Mouse (Mus musculus): ENCODE results near the gene Pdzd3. TPM values are rescaled to one million over a fixed set of nuclear protein-coding genes. Genes with fewer than 3 reads are reported as not detected.

The Pdzd3 gene
- total RNA-seq, 2 experiments from 2014 or later: 0.57 to 0.82 TPM

DNA sequence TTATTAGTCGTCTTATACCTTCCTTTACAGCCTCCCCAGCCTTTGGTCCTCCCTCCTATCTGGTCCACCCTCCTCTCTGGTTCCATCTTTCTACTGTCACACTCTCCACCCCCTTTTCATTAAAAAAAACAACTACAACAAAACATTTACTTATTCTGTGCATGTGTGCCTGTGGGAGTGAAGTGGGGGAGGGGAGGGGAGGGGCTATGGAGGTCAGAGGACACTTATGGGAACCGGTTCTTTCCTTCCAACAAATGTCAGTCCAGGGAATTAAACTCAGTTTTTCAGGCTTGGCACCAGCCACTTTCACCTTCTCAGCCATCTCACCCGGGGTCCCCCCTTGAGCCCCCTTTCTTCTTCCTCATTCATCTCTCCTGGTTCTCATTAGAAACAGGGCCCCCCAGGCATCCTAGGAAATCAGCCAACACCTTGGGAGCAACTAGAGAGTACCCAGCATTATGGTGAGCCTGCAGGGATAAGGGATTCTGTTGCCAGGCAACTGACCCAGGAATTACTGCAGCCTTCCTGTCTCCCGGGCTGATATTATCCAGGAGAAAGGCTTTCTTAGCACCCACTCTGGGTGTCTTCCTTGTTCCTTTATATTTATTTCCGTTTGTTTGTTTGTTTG is 3.4 kb upstream of the Pdzd3 start:
- DNase-seq (ENCODE audit: low spot score in 2 of 2): no peak

DNA sequence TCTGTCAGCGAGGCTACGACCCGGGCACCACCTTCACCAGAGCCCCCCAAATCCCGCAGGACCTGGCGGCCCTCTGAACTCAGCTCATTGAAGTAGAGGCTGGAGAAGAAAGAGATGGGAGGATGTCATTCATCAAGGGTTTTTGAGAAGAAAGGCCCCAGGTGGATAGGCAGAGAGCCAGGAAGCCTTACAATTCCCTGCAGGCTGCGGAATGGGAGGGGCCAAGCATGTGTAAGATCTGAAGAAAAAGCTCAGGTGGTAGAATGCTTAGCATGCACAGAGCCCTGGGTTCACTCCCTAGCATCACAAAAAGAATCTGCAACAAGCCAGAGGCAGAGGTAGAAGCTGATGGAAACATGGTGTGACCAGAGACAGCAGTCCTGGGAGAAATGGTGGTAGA is 2.2 kb upstream of the Pdzd3 start:
- DNase-seq (ENCODE audit: low spot score in 2 of 2): no peak
- intact Hi-C loops (cut with DNase I): no loop called here

More for the DNA sequence above, 3.4 kb upstream of the Pdzd3 start:
- intact Hi-C loops (cut with DNase I): no loop called here

DNA sequence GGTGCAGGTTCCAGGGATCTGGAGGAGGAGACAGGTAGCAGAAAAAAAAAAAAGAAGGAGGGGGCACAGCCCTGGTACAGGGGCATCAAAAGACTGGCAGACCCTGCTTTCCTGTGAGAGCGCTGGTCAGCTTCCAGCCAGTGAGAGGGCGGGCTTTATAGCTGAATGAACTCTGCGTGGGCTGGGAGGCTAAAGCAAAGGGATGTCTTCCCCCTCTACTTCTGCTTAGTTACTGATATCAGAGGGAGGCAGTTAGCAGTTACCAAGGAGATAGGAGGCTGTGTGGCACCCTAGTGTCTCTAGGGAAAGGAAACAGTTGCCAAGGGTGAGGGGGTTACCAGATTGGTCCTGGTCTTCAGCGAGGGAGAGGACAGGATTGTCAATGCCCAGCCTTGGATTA is 826 bp downstream of the Pdzd3 start:
- no peak for DNase-seq (ENCODE audit: low spot score in 2 of 2)
- intact Hi-C loops (cut with DNase I): no loop called here

DNA sequence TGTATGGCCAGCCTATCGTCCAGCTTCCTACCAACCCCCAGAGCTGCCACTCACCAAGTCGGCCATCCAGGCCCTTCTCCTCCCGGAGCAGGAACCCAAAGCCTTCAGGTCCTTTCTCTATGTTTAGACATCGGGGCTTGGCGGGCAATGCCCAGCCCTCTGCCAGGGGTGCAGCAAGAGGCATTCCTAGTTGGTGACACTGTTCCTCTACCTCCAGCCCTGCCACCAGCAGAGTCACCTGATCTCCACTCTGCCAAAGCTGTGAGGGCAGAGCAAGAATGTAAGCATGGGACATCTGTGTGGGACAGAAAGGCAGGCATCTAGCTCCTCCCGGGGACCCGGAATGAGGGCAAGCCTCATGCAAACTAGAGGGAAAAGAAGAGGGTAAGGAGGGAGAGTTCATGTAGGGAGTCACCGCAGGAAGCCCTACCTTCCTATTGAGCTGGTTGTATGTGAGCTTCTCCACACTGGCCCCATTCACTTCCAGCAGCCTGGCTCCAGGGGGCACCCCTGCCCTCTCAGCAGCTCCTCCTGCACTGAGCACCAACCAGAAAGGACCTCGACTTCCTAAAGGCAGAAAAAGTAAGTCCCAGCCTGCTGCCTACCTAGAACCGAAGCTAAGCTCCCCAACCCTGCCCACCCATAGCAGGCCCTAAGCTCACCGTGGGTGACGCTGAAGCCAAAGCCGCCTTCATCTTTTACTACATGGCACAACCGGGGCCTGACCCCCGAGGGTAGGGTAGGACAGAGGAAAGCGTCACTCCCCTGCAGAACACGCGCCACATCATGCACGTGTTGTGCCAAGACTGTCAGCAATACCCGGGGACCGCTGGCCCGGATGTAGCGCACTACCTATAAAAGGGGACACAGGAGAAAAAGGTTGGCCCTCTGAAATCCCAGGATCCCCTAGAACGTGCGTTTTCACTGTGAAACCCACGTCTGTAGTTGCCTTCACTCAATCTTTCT is 1.8 kb downstream of the Pdzd3 start:
- intact Hi-C loops (cut with DNase I): no loop called here
- peak in 1 of 2 experiments; percentile 46 for DNase-seq (ENCODE audit: low spot score in 2 of 2)

DNA sequence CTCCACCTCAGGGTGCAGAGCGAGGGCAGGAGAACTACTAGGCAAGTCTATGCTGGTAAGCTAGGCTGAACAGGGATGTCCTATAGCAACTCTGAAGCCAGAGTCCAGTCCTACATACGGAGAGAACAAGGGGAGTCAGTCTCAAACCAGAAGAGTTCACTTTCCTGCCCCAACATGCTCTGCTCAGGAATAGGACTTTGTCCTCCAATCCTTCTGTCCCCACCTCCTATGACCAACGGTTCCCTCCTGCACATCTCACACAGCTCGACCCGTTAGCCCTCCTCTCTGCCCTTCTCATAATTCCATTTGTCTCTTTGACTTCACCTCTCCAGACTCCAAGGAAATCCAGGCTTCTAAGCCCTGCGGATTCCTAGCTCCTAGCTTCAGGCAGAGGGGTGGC is 3.4 kb downstream of the Pdzd3 start:
- no peak for DNase-seq (ENCODE audit: low spot score in 2 of 2)
- intact Hi-C loops (cut with DNase I): no loop called here

DNA sequence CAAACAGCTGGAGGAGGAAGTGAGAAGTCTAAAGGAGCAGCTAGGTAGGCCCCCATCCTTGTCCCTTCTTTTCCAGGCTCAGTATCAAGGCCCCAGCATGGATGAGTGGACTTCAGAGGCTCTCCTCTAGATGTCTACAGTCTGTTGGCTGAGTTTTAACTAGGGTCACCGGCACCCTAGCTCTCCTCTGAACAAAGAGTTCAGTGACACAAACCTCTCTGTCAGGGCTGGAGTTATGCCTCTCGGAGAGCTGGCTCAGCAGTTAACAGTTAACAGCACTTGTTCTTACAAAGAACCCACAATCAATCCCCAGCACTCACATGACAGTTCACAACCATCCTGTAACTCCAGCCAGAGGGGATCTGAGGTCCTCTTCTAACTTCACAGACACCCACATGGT is 7.7 kb downstream of the Pdzd3 start:
- no peak for DNase-seq (ENCODE audit: low spot score in 2 of 2)
- intact Hi-C loops (cut with DNase I): no loop called here

DNA sequence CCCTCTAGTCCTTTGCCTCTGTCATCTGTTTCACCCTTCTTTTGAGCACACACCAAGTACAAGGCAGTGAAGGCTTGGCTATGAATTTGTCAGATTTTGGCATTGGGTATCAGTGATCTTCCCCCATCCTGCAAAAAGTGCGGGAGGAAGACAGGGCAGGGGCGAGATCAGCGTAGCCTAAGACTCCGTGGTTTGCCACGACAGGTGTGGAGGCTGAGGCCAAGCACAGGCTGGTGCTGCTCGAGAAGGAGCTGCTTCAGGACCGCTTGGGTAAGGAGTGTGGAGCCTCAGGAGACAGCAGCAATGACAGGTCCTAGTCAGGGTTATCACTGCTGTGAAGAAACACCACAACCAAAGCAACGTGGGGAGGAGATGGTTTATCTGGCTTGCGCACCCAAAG is 9.9 kb downstream of the Pdzd3 start:
- DNase-seq (ENCODE audit: low spot score in 2 of 2): no peak
- intact Hi-C loops (cut with DNase I): no loop called here

DNA sequence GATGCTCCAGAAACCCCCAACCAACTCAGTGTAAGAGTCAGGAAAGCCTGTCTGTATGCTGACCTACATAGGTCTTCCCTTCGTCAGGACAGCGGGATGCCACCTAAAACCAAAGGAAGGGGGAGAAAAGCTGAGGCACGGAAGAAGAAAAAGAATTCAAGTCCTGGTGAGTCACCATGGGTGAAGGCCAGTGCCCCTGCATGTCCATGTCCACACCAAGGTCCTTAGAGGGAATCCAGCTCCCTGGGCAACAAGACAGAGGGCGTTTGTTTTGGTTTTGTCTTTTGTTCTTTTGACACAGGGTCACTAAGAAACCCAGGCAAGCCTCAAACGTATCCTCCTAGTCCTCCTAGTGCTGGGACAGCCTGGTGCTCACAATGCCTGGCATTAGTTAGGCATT is 10.4 kb downstream of the Pdzd3 start:
- intact Hi-C loops (cut with DNase I): no loop called here
- DNase-seq (ENCODE audit: low spot score in 2 of 2): no peak

DNA sequence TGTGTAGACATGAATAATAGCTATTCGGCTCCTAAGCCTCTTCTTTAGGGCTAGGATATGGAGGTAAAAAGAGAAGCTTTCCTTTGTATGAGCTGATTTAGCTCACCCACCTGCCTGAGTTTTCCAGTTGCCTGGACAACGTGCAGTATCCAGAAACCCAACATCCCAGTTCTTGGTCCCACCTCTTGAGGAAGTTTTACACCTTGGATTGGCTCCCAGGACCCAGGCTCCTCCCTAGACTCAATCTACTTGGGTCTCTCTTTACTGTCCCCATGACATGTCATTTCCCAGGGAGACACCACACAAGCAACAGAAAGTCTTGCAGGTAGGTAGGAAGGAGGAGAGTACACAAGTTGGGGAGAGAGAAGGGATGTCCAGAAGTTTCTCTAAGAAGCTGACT is 10.9 kb downstream of the Pdzd3 start, which contains the start of gene Ccdc153:
Gene Ccdc153, plus strand, starts transcription at position 278 of the 400 bp plus-strand sequence.
- intact Hi-C loops (cut with DNase I): no loop called here
- no peak for DNase-seq (ENCODE audit: low spot score in 2 of 2)

DNA sequence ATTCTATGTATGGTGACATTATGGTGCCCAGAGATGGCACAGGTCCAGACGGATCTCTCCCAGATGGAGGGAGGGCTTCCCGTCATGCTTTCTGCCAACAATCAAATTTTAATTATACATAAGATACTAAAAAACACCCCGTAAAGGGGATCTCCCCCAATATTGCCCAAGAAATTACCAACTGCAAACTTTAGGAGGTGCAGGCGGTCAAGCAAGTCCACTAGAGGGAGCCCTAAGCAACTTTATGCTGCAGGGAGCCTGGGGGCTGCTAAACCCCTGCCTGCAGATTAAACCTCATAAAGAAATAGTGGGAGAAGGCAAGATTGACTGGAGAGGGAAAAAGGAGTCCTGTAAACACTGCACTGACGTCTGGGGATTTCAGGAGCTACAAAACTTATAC is 11.8 kb downstream of the Pdzd3 start:
- peak in 1 of 2 experiments; percentile 40 for DNase-seq (ENCODE audit: low spot score in 2 of 2)
- intact Hi-C loops (cut with DNase I): loop anchor here (10.0 kb wide), 4 partner anchors 55 to 255 kb away; partner anchors contain the start of gene H2afx

DNA sequence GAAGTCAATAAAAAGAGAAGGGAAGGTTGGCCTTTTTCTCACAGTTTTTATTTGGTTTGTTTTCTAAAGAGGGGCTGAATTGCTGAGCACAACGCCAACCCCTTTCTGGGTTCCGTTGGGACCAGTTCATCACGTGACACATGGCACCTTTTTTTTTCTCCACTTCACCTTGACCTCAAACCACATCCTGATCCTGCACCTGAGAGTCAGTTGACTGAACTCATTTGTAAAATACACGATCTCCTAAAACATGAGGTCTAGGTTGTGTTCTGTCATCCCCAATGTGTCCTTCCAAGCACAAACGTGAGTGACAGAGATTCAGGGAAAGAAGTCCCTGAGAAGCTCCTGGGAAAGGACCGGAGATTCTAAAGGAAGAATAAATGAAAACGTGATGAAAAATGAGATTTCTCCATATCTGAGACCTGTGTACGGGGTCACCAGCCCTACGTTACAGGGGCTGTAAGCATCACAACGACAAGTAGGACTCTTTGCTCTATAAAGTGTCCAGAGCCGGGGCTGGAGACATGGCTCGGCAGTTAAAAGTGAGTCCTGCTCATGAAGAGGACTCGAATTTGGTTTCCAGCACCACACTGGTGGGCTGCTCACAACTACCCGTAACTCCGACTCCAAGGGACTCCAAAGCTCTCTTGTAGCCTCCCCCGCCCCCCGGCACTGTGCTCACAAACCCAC is 12.6 kb downstream of the Pdzd3 start:
- intact Hi-C loops (cut with DNase I): loop anchor here (1.0 to 10.0 kb wide), 5 partner anchors 30 to 254 kb away; partner anchors contain the start of genes H2afx and Nlrx1
- no peak for DNase-seq (ENCODE audit: low spot score in 2 of 2)

DNA sequence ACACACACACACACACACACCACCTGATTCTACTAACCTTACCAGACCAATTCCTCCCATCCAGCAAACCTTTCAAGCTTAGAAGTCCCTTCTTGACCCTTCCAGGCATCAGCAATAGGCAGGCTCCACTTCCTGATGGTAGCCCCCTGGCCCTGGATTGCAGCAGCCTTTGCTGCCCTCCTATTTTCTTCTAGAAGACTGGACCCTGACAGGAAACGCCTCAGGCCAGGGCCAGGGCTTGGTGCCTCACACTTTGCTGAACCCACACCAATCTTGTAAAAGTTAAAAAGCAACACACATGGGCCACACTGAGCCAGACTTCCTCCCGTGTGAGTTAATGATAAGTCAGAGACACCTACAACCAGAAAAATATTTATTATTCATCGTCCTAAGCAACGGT is 14.1 kb downstream of the Pdzd3 start:
- DNase-seq (ENCODE audit: low spot score in 2 of 2): no peak
- intact Hi-C loops (cut with DNase I): loop anchor here (10.0 kb wide), 4 partner anchors 52 to 252 kb away; partner anchors contain the start of gene H2afx

DNA sequence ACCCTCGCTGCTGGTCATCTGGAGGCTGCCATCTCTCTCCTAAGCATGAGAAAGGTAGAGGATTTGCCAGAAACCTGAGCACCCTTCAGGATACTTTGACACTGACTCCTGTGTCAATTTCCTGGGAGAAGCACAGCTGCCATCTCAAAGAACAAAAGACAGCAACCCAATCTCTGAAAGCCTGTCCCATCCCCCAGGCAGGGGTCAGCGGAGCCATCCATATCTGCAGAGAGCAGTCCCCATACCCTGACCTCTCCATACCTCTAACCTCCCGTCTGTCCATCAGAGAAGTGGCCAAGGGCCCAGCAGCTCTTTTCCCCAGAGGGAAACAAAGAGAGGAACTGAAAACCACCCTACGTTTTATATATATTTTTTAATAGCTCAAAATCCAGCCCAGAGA is 14.7 kb downstream of the Pdzd3 start:
- intact Hi-C loops (cut with DNase I): loop anchor here (10.0 kb wide), 4 partner anchors 52 to 252 kb away; partner anchors contain the start of gene H2afx
- no peak for DNase-seq (ENCODE audit: low spot score in 2 of 2)

DNA sequence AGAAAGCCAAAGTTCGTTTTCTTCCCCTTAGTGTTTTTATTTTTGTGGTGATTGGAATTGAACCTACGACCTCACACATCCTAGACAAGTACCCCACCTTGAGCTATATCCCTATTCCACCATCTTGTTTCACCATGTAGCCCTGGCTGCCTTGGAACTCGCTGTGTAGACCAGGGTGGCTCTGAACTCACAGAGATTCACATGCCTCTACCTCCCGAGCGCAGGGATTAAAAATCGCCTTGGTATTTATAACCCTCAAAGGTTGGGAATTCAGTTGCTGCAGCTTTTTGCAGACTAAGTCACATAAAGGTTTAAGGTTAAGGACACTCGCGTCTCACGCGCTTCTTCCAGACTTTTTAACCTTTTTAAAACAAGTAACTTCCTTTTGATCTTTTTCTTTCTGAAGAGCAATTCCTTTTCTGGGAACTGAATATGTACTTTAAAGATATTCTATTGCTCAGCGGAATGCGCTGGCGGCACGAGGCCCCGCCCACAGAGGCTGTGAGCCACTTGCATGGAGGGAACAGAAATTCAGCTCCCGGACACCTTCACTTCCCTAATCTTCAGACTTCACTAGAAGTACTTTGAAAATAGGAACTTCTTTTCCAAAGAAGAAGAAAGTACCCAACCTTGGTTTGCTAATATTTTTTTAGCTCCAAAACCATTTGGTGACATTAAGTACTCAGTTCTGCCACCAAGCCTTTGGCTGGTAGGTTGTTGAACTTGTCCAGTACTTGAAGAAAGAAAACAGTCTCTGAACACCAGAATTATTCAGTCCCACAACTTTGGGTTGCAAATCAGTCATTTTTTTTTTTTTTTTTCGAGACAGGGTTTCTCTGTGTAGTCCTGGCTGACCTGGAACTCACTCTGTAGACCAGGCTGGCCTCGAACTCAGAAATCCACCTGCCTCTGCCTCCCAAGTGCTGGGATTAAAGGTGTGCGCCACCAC is 16.5 kb downstream of the Pdzd3 start:
- intact Hi-C loops (cut with DNase I): loop anchor here (10.0 kb wide), 4 partner anchors 50 to 250 kb away; partner anchors contain the start of gene H2afx
- peak in 1 of 2 experiments; percentile 39 for DNase-seq (ENCODE audit: low spot score in 2 of 2)

DNA sequence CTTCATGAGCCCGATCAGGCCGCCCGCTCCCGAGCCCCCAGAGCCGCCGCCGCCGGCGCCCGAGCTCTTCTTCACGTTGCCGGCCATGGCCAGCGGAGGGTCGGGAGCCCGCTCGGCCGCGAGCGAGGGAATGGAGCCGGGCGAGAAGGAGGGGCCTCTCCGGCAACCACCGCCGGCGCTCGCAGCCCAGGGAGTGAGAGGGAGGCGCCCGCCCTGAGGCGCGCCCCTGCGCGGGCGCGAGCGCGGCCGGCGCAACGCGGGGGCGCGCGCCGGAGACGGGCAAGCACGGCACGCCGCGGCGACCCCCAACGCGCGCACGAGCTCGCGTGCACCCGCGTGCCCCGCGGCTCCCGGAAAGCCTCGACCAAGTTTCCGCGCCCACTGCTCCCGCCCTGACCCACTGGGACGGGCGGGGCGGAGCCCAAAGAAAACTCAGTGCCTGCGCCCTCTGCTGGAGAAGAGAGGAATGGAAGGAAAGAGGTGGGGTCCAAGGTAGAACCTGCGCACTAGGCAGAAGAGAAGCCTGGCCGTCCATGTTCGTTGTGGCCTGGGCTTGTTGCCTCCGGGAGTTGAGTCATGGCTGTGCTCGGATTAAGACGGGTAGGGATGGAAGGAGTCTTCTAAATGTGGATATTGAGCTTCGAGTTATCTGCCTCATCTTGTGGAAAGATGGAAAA is 17.3 kb downstream of the Pdzd3 start, which contains the start of gene Cbl:
Gene Cbl, minus strand, starts transcription at position 248 of the 677 bp plus-strand sequence.
- DNase-seq (ENCODE audit: low spot score in 2 of 2): peak; percentile 99 to 100
- intact Hi-C loops (cut with DNase I): loop anchor here (10.0 kb wide), 4 partner anchors 49 to 249 kb away; partner anchors contain the start of gene H2afx

DNA sequence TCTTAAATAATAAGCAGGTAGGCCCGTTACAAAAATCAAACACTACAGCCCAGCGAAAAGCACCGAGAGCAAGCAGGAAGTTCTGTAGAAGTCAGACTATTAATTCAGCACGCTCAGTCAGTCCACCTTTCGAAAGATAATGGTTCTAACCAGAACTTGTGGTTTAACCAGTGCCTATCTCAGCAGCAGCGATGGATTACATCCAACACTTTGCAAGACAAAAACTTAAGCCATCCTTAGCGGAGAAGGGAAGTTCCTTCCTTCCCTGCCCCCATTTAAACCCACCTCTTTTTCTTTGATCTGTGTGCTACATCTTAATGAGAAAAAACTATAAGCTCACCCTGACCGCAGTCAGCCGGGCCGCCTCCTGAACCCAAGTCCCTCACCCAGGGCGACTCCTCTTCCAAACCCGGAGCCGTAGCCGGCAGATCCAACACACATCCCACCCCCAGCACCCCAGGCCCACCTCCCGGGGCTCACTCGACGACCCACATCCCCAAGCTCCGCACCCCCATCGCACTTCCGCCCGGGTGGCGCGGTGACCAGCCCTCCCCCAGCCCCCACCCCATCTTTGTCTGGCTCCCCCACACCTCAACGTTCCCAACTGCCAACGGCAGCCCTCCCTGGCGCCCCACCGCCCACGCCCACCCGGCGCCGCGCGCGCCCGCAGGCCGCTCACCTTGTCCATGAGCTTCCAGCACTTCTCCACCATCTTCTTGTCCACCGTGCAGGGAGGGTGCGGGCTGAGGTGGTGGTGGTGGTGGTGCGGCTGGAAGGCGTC is 18.1 kb downstream of the Pdzd3 start:
- DNase-seq (ENCODE audit: low spot score in 2 of 2): peak in 1 of 2 experiments; percentile 26
- intact Hi-C loops (cut with DNase I): loop anchor here (10.0 kb wide), 4 partner anchors 48 to 248 kb away; partner anchors contain the start of gene H2afx

DNA sequence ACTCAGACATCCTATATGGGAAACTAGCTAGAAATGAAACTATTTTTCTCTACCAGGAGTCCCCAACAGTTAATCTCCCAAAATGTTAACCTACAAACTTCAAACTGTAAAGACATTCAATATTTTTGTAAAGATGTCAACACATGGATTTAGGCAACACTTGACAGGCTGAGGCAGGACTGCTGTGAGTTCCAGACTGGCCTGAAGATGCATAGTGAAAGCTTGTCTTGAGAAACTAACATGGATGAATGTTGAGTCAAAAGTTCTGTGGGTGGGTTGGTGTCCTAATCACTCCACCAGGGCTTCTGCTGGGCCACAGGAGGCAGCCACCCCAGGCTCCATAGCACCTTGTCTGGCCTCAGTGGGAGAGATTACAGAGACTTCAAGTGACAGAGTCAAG is 19.7 kb downstream of the Pdzd3 start:
- intact Hi-C loops (cut with DNase I): loop anchor here (10.0 kb wide), 4 partner anchors 47 to 247 kb away; partner anchors contain the start of gene H2afx
- no peak for DNase-seq (ENCODE audit: low spot score in 2 of 2)

All from left cerebral cortex, postnatal 36 days (tissue).